Mouse (Mus musculus) bone marrow, adult 2 months (tissue): ENCODE results near the gene Rplp1.

Experiments
- CTCF ChIP-seq: fragments of 200-500 bp; IDR thresholded peaks from 2 replicates; pipeline ENCODE4 v1.5.1; 2011; ENCODE audit warnings: low read length, control low read depth; ENCODE audit not compliant: control insufficient read depth, insufficient read depth
- POLR2A ChIP-seq: fragments of 200-500 bp; IDR thresholded peaks from 2 replicates; pipeline ENCODE4 v1.6.1; 2011; ENCODE audit warnings: low read depth, mild to moderate bottlenecking, control low read depth, low read length, borderline replicate concordance; ENCODE audit not compliant: control insufficient read depth

GRCm38 (mm10) chr9:61904201-61904600 is 10.1 kb downstream of the Rplp1 start:
- no peak for TF ChIP-seq CTCF
- TF ChIP-seq POLR2A, result no peak
